Mouse (Mus musculus): ENCODE results near the gene Far2.

Gene Far2

DNA sequence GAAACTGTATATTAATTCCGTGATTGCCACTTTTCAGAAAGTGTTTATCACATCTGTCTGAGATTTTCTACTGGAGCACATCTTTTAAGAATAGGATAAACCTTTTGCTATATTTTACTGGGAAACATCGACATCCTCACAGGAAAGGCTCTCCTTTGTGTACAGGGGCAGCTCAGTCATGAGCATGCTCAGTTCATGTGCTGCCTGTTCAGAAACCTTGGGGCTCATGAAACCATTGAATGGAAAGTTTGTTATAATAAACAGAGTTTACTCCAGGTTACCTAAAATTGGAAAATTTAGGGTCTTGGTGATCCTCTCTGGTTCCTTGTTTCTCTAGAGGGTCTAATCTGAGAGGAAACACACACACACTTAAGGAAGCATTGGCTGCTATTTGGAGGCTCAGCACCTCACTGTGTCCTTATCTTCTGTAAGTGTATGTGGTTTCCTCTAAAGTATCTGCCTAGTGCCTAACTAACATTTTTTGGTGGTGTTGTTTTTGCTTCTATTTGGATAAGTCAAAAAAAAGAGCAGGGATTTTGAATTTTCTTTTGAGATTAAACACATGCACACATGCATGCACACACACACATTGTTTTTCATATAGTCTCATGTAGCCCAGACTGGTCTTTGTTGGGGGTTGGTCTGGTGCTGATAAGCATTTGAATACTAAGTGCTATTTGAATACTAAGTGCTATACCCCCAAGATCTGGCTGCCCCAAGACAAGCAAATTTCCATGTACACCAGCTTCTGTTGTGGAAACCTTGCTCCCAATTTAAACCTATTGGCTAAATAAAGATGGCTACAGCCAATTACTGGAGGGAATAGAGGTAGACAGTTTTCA is 171.4 kb downstream of the Far2 start:
- DNase-seq (ENCODE audit: low spot score in 2 of 2), result no peak

DNA sequence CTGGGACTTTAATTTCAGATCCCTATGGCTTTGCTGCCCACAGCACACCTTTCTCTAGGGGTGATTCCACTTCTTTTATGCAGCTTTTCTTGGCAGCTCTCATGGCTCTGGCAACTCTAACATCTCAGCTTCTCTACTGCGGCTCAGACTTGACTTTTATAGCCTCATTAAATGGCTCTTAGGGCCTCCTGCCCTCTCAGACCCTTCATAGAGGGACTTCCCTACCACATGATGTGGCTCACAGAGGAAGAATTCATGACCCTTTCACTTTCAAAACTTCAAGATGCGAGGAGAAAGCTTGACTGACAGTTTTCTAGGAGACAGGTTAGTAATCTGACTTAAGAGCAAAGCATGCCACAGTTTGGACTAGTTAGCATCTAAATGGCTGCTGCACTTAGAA is 175.6 kb downstream of the Far2 start:
- DNase-seq (ENCODE audit: low spot score in 2 of 2), result no peak

DNA sequence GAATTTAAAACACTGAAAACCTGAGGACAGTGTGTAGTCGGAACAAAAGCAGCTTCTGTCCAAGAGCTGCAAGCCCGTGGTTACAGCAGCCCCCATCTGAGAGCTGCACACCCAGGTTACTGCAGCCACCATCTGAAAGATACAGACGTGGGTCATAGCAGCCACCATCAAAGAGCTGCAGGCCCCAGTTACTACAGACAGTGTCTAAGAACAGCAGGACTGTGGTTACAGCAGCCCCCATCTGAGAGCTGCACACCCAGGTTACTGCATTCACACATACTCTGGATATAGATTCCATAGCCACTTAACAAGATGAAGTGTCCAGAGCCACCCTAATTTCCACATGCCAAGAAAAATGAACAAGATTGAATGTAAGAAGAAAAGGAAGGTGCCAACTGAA is 180.5 kb downstream of the Far2 start:
- DNase-seq (ENCODE audit: low spot score in 2 of 2), result no peak
